Mouse (Mus musculus) ES-Bruce4 (cell line): ENCODE results near the gene Cep170b. TPM values are rescaled to one million over a fixed set of nuclear protein-coding genes. Genes with fewer than 3 reads are reported as not detected.

Experiments used
- H3K27ac ChIP-seq: 2 replicates; pipeline ENCODE4 v1.5.1; 2012; ENCODE audit warnings: low read length, inconsistent platforms; ENCODE audit not compliant: insufficient read depth
- H3K27me3 ChIP-seq: 2 replicates; pipeline ENCODE4 v1.6.1; 2012; ENCODE audit warnings: mild to moderate bottlenecking, low read length, inconsistent platforms; ENCODE audit not compliant: control insufficient read depth, poor library complexity, insufficient read depth, severe bottlenecking
- H3K36me3 ChIP-seq: 2 replicates; pipeline ENCODE4 v1.6.1; 2012; ENCODE audit warnings: inconsistent platforms, mild to moderate bottlenecking, low read length, moderate library complexity; ENCODE audit not compliant: control insufficient read depth, poor library complexity, insufficient read depth, severe bottlenecking
- H3K4me1 ChIP-seq: one replicate; pipeline ENCODE4 v1.8.1; 2011; ENCODE audit warnings: low read length; ENCODE audit not compliant: control insufficient read depth, insufficient read depth
- H3K4me3 ChIP-seq: 2 replicates; pipeline ENCODE4 v1.5.1; 2011; ENCODE audit warnings: low read depth, mild to moderate bottlenecking, low read length
- H3K9ac ChIP-seq: 2 replicates; pipeline ENCODE4 v1.6.1; 2012; ENCODE audit warnings: low read depth, mild to moderate bottlenecking, inconsistent platforms; ENCODE audit not compliant: poor library complexity, severe bottlenecking
- H3K9me3 ChIP-seq: replicated peaks from 2 replicates; pipeline ENCODE4 v1.6.1; 2012; ENCODE audit warnings: mild to moderate bottlenecking, low read length, inconsistent platforms; ENCODE audit not compliant: control insufficient read depth, poor library complexity, insufficient read depth, severe bottlenecking
- CTCF ChIP-seq: IDR thresholded peaks from one replicate; pipeline ENCODE4 v1.8.1; 2011; ENCODE audit warnings: low read depth, low read length
- EP300 ChIP-seq: IDR thresholded peaks from 2 replicates; pipeline ENCODE4 v1.6.1; 2011; ENCODE audit warnings: low read depth, low read length; ENCODE audit not compliant: insufficient read depth
- POLR2A ChIP-seq: IDR thresholded peaks from one replicate; pipeline ENCODE4 v1.8.1; 2011; ENCODE audit warnings: low read length; ENCODE audit not compliant: insufficient read depth
- polyA plus RNA-seq: library from polyadenylated mRNA; stranded (reverse); fragments of >200 nt; gene quantifications from 2 replicates; pipeline ENCODE4 v1.2.4, GENCODE M21; 2011; ENCODE audit warnings: low read depth; ENCODE audit not compliant: missing spikeins, insufficient read depth, insufficient read length

The Cep170b gene
- polyA plus RNA-seq, 1 experiment, result 104 TPM

DNA sequence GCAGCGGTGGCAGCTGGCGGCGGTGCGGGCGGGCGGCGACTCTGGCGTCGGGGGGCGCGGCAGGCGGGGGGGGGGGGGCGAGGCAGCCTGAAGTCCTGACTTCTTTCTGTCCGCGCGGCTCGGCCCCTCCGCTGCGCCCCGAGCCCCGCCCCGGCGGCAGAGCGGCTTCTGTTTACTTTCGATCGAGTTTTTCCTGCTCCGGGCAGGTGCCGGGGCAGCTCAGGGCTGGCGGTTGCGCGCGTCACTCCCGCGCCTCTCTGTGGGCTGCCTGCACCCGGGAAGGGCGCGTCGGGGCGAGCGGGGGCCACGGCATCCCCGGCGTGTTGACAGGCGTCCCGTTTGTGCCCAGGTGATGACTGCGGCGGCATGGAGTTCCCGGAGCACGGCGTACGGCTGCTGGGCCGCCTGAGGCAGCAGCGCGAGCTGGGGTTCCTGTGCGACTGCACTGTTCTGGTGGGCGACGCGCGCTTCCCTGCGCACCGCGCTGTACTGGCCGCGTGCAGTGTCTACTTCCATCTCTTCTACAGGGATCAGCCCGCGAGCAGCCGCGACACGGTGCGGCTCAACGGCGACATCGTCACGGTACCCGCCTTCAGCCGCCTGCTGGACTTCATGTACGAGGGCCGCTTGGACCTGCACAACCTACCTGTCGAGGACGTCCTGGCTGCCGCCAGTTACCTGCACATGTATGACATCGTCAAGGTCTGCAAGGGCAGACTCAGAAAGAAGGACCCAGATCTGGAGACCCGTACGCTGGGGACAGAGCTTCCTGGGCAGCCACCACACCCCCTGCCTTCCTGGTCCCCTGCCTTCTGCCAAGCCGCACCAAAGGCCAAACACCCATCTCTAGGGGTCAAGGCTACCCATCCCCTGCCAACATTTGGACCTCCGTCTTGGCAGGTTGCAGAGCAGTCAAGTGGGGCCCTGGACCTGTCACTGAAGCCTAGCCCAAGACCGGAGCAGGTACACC lies 40.9 kb upstream of the Cep170b start:
- Histone ChIP-seq H3K9me3 (no peaks in the 10 kb centered on the region), H3K4me3 (peak overlapping the region; percentile 68), H3K27me3 (peaks cover 2% of the 10 kb centered on the region), H3K36me3 (no peaks in the 10 kb centered on the region), H3K4me1 (no peaks in the 10 kb centered on the region), H3K9ac (peak overlapping the region; percentile 68), H3K27ac (no peak overlapping the region)
- TF ChIP-seq EP300 (no peak), POLR2A (no peak), CTCF (no peak)

DNA sequence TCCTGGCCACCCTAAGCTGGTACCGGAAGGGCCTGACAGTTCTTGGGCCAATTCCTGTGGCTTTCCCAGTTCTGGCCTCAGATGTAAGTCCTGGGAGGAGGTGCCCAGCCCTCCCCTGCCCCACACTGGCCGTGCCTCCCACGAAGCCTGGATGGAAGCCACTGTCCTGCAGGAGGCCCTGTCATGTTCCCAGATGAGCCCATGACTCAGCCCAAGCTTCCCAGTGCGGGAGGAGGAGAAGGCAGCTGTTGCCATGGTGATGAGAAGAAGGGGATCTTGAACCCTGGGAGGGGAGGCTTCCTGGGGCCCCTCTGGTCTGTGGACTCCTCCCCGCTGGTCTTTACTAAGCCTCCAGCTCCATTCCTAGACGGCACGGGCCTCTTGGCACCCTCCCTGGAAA lies 36.9 kb upstream of the Cep170b start:
- no peak overlapping the region for H3K9ac ChIP-seq
- no peaks in the 10 kb centered on the region for H3K9me3 ChIP-seq
- H3K4me1 ChIP-seq, result no peaks in the 10 kb centered on the region
- H3K4me3 ChIP-seq, result no peak overlapping the region
- no peak for TF ChIP-seq EP300
- no peak for TF ChIP-seq CTCF
- TF ChIP-seq POLR2A, result no peak
- no peaks in the 10 kb centered on the region for H3K36me3 ChIP-seq
- peaks cover 2% of the 10 kb centered on the region for H3K27me3 ChIP-seq
- H3K27ac ChIP-seq, result no peak overlapping the region

DNA sequence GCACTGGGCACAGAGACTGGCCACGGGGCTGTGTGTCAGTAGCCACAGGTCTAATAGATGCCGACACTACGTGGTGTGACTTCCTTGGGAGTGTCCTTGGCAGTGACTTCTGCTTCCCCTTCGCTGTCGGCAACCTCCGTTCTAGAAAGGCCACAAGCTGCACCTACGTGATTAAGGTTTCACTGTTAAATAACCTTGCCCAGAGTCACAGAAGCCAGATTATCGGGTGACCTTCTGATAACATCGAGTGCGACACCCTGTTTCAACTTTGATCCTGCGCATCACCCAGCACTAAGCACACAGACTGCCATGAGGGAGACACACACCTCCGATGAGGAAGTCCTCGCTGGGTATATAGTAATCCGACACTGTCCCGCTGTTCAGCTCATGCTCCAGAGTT lies 31.8 kb upstream of the Cep170b start:
- TF ChIP-seq EP300 (no peak), CTCF (no peak), POLR2A (no peak)
- Histone ChIP-seq H3K4me1 (no peaks in the 10 kb centered on the region), H3K27ac (no peak overlapping the region), H3K9me3 (no peaks in the 10 kb centered on the region), H3K36me3 (no peaks in the 10 kb centered on the region), H3K27me3 (no peaks in the 10 kb centered on the region), H3K4me3 (no peak overlapping the region), H3K9ac (no peak overlapping the region)

DNA sequence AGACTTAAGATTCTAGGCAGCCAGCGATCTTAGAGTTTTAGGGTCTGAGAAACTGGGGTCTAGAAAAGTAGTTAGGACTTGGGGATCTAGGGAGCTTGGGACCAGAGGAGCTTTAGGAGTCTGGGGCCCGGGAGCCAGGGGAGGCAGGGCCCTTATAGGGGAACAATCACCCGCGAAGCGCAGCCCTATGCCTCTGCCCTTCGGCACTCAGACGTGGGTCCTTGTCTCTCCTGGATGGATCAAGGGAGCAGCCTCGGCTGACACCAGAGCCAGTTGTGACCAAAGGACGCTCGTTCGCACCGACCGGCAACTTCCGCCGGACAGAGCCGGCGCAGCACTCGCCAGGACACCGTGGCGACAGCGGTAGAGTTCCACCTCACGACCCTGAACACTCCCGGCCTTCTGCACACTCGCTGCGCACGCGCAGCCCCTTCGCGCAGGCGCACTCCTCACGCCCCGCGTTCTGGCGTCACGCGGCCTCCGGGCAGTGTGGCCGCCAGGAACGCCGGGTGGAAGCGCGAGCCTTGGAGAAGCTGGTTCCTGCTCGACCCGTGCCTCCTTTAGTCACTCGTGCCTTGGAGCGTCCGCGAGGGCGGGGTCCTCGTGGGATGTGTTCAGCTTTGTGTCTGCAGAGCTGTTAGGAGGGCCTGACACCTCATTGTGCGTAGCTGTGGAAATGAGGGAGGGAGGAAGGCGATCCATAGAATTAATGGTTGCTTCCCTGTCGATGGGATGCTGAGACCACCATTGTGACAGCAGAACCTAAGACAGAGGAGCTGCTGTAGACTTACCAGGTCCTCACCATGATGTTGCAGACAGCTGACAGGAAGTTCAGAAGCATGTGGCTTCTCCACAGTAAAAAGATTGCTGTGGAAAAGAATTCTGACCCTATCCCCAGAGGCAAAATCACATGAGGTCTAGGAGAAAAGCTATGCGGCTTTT lies 26.8 kb upstream of the Cep170b start:
- Histone ChIP-seq H3K4me1 (no peaks in the 10 kb centered on the region), H3K27ac (no peak overlapping the region), H3K9me3 (no peaks in the 10 kb centered on the region), H3K9ac (peak overlapping the region; percentile 61), H3K36me3 (no peaks in the 10 kb centered on the region), H3K4me3 (peak overlapping the region; percentile 84), H3K27me3 (no peaks in the 10 kb centered on the region)
- TF ChIP-seq CTCF (no peak), POLR2A (peak; percentile 85)

DNA sequence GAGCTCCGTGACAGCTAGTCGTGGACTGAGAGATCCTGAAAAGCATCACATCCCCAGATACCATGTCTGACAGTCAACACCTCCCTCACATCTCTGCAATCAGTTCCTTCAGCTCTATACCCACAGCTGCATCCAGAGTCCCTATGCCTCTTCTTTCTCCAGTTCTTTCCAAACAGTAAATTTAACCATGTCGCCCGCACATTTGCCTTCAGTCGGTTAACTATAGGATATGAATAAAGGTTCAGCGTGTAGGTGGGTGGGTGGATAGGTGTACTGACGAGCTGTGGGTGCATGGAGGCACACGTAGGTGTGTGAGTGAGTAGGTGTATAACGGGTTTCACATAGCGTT lies 26.2 kb upstream of the Cep170b start:
- H3K4me3 ChIP-seq, result no peak overlapping the region; the same call in 1 of the 2 replicates
- no peaks in the 10 kb centered on the region for H3K4me1 ChIP-seq
- no peaks in the 10 kb centered on the region for H3K9me3 ChIP-seq
- no peaks in the 10 kb centered on the region for H3K27me3 ChIP-seq
- TF ChIP-seq POLR2A, result no peak
- TF ChIP-seq CTCF, result no peak
- no peak for TF ChIP-seq EP300
- peak overlapping the region; percentile 61; the same call in 1 of the 2 replicates for H3K9ac ChIP-seq
- no peaks in the 10 kb centered on the region for H3K36me3 ChIP-seq
- no peak overlapping the region for H3K27ac ChIP-seq
